Mouse (Mus musculus) monocyte, adult 2 months (primary cell): Measurements from ENCODE around the gene Nxnl1.

Source experiments
- DNase-seq, 2 experiments: peaks; one replicate each; pipeline ENCODE4 v3.0.0; 2022; ENCODE audit warnings: low spot score in 2 of 2, low read depth in 1 of 2

Gene Nxnl1

GRCm38 (mm10) chr8:71566501-71566900 is at the start of gene Nxnl1:
Gene Nxnl1, minus strand, starts transcription at chr8:71566601.
- no peak for DNase-seq

- peak in 1 of 2 experiments; percentile 45 for DNase-seq
Observed at GRCm38 (mm10) chr8:71613418-71613817, 47.0 kb upstream of the Nxnl1 start.

DNA sequence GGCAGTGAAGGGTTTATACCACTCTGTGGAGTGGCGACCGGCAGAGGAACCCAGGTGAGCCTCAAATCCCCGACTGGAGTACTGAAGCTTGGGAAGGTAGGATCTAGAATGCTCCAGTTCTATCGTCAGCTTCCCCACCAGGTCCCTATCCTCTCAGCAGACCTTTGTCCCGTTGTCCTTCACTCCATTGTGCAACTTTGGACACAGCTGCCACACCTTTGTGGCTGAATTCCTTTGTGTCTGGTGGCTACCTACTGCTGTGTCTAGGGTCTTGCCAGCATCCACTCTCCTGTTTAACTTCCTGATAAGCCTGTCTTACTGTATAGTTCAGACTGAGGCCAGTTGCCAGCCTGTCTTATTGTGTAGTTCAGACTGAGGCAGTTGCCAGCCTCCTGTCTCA is 45.7 kb upstream of the Nxnl1 start:
- no peak for DNase-seq

DNA sequence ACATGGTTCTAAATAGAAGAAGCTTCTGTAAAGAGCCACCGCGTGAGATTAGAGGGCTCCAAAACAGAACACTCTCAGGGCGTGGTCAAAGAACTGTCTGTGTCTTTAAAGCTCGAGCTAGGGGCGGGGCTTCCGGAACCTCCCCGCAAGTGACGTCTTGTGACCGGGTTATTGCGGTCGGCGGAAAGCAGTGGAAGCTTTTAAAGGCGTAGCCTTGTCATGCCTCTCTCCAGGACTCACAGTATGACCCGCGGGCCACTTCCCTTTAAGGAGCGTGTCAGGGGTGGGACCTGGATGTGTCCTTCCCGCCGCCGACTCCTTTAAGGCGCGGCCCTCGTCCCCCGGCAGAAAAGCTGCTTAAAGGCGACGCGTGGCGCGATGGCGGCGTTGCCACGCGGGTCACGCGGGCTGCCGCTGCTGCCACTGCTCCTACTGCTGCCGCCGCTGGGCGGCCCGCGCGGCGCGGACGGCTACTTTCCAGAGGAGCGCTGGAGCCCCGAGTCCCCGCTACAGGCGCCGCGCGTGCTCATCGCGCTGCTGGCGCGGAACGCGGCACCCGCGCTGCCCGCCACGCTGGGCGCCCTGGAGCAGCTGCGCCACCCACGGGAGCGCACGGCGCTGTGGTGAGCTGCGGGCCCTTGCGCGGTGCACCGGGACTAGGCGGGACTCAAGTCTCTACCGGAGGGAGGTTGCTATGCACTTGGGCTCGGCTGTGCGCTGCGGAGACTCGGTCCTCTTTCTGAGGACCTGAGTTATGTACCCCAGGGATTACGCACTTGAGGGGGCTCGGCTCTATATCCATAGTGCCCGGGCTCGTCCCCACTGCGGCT is 44.6 kb upstream of the Nxnl1 start, which contains the start of gene Colgalt1:
Colgalt1 (plus strand) TSS at position 177 of the 830 bp plus-strand sequence.
- DNase-seq, result peak; percentile 99

DNA sequence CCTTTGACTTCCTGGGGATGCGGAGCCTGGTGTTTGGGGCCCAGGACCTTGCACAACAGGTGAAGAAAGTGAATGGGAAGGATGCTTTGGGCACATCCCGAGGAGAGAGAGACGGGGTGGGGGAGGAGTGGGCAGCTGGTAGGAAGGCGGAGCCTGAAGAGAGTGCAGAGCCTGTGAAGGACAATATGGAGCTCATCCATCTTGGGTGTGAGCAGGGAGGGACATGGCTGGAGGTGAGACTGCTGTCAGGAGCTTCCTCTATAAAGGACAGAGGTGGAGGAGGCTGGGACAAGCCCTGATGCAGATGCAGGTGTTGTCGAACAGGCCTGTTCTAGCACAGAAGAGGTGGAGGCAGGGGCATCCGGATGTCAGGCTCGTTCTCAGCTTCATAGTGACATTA is 37.6 kb upstream of the Nxnl1 start:
- no peak for DNase-seq

DNA sequence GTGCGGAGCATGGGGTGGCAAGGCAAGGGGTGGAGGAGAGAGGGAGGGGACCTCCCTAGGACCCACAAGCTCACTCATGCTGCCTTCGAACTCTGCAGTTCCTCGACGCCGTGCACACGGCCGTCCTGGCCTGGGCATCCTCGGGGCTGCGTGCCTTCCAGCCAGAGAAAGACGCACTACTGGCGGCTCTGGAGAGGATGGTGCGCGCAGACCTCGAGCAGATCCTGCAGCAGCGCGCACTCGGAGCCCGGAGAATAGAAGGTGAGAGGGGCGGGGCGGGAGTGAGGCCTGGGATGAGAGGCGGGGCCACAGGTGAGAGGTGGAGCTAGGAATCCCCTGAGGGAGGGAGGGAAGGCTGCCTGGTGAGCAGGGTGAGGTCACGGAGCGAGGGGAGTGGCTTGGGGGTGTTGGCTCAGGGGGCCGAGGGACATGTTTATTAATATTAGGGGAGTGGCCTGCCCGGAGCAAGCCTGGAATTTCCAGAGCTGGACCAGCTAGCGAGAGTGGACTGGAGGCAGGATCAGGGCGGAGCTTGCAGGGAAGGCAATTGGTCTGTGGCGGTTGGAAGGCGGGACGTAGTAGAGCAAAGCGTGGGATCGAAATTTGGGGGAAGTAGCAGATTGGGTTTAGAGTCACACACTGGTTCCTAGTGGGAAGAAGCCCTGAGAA is 36.4 kb upstream of the Nxnl1 start:
- DNase-seq, result peak in 1 of 2 experiments; percentile 25

DNA sequence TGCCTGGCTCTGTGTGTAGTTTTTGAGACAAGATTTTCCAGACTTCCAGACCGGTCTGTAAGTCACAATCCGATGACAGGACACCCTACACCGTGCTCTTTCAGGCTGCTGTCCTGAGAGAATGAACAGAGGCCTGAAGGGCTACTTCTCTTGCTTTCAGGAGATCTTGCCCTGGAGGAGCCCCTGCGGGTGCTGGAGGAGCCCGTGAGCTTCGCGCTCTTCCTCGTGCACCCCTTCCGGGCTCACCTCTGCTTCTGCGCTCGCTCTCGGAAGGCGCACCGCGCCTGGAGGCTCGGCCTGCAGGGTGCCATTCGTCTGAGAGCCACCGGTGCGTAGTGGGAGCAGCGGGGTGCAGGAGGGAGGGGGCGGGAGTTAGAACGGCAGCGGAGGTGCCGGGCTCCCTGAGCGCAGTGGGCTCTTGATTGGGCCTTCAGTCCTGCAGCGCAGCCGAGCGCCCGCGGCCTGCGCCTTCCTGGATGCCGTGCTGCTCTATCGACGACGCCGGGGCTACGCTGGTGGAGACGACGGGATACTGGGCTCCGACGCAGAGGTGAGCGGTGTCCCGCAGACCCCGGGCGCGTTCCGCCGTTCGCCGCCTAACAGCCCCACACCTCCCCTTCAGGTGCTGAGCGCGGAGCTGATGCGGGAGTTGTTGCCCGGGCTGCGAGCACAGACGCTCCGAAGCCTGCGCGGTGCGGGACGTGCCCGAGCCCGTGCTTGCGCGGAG is 35.7 kb upstream of the Nxnl1 start:
- no peak for DNase-seq

DNA sequence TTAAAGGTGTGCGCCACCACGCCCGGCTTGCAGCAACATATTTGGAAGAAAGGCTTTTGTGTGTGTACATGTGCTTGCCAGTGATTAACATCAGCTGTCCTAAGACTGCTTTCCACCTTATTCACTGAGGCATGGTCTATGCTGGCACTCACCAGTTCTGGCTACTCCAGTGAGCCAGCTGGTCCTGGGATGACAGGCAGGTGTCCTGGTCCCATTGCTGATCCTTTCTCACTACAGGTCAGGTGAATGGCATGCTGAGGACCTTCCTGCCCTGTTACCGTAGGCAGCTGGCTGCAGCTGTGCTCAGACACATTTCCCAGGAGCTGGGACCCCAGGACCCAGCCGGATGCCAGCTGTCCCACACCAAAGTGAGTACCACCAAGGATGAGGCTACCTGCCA is 32.4 kb upstream of the Nxnl1 start:
- no peak for DNase-seq

DNA sequence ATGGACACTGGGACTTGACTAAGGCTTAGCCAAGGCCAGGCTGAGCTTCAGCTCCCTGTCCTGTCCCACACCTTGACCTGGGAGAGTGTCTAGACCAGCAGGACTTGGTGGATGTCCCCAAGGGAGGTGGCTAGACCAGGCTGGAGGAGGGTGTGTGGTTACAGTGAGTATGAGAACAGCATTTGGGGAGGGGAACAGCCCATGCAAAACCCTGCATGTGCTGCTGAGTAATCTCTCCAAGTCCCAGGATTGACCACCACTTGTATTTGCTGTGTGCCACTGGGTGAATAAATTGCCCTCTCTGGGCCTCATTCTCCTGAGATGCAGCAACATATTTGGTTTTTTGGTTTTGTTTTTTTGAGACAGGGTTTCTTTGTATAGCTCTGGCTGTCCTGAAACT is 32.0 kb upstream of the Nxnl1 start:
- no peak for DNase-seq

- no peak for DNase-seq
Observed at GRCm38 (mm10) chr8:71597451-71597850, 31.1 kb upstream of the Nxnl1 start, which contains the start of gene Fam129c. Gene Fam129c, plus strand, starts transcription at chr8:71597648.

DNA sequence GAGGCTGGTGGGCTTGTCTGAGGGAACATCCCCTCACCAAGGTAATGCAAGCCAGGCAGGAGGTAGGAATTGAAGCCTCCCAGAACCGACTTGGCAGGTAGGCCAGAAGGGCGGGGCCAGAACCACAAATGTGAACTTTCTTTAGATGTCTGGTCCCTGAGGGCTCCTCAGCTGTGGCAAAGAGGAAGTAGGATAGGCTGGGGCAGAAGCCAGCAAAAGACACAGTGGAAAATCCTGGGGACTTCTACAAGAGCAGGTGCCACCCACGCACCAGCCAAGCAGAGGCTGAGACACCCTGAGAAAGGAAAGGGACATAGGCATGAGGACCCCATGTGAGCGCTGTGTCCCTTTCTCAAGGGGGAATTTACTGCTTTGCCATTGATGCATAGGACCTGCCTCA is 30.4 kb upstream of the Nxnl1 start:
- peak in 1 of 2 experiments; percentile 15 for DNase-seq

DNA sequence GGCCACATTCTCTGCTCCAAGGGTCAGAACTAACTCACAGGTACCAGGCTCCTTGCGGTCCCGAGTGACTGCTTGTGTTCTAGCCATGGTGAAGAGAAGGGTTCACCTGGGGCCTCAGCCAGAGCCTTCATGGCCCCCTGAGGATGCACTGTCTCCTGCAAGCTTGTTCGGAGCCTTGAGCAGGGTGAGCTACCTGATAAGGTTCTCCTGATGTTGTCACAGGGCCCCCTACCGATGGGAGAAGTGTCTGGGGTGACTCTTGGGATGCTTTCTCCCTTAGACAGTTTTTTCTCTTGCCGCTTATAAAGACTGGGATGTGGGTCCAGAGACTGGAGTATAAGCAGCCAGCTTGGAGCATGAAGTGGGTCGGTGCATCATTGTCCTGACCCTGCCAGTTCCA is 30.0 kb upstream of the Nxnl1 start:
- DNase-seq, result no peak

GRCm38 (mm10) chr8:71595862-71596261 is 29.5 kb upstream of the Nxnl1 start:
- DNase-seq, result peak; percentile 59 to 81

DNA sequence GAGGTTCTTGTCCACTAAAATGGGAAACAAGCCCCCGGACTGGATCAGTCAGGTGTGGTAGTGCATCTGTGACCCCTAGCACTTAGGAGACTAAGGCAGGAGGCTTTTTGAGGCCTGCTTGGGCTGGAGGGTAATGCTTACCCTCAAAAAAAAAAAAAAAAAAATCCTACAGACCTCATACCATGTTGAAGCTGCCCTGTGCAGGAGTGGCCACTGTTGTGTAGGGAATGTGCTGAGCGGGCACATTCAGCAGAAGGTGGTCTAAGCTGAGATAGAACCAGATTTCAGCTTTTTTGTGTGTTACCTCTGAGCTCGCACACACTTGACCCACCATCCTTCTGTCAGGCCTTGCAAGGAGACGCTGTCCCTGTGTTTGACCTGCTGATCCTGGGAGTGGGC is 27.9 kb upstream of the Nxnl1 start:
- no peak for DNase-seq

DNA sequence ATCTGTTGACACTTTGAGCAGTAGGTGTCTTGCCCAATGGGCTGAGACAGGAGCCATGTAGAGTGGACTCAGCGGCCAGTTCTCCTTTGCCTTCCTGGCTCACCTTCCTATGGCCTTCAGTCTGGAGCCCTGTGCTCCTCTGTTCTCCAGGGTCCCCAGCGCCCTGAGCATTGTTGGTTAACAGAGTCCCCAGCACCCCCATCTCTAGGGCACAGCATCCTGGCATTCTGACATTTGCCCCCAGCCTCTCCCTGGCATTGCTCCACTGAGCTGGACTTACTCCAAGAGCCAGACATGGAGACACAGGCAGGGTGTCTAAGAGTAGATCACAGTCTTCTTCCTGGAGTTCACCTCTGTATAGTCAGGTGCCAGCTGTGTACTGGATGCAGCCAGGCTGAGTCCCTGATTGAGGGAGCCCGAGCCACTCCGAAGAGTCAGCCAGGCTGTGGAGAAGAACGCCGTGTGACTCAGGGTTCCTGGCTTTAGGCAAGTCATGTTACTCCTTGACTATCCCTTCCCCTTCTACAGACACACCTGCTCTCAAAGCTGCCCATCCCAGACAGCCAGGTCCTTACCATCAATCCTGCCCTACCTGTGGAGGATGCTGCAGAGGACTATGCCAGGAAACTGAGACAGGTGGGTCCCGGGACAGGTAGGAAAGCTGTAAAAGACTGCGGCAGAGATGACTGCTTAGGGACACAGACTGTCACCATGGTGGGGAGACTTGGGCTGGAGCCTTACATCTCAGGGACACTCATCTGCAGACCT is 27.3 kb upstream of the Nxnl1 start:
- no peak for DNase-seq

DNA sequence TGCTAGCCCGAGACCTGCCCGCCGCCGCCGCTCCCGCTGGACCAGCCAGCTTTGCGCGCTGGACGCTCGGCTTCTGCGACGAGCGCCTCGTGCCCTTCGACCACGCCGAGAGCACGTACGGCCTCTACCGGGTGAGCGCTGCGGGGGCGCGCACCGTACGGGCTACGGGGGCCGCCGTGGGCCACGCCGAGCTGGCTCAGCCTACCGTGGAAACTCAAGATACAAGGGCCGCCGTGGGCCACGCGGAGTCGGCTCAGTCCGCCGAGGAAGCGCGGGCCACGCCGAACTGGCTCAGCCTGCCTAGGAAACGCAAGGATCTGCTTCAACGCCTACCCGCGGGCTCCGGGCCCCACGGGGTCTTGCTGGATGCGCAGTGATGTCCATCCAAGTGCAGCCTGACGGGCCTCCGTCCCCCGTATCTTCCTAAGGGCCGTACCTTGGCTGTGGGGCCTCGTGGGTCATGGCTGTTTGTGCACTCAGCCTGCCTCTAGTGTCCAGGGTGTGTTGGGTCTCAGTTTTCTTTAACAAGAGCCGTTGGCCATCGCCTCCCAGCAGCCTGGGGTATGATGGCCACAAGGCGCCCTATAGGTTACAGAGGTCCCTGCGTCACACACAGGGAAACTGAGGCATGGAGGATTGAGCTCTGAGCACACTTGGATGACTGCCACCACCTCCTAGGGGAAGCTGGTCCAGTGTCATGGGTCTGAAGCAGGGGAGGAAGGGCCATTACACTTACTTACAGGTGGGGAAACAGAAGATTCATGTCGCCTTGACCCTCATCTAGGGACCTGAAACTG is 26.2 kb upstream of the Nxnl1 start:
- no peak for DNase-seq

DNA sequence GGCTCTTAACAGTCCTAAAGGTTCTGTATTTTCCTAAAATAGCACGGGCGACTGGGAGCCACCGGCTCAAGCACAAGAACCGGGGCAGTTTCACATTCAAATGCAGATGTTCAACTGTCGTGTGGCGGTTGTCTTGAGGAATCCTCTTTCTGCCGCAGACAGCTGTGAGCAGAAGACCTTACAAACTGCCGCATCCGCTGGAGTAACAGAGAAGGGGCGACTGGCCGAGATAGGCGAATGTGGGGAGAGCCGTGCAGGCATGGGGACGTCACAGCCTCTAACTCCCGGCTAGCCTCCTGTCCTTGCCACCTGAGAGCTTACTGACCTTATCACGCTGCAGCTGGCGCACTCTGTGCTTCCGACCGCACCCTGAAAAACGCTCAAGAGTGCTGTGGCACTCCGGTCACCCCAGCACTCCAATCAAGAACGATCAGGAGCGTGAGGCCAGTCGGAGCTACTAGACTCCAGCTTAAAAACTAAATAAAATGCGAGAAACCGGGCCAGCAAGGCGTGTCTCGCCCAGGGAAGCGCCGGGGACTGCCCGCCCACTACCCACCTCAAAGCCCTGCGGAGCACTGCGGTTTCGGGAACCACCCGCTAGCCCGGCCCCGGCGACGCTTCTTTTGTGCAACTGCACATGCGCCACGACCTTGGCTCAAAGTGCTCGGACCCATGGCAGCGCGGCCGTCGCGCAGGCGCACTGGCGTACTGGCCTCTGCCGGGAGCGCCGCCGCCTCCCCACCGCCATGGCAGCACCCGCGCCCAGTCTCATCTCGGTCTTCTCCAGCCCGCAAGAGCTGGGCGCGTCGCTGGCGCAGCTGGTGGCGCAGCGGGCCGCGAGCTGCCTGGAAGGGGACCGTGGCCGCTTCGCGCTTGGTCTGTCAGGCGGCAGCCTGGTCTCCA is 25.3 kb upstream of the Nxnl1 start, which contains the start of gene Pgls:
Pgls (plus strand) TSS at position 706 of the 903 bp plus-strand sequence.
- DNase-seq, result peak; percentile 60 to 87

DNA sequence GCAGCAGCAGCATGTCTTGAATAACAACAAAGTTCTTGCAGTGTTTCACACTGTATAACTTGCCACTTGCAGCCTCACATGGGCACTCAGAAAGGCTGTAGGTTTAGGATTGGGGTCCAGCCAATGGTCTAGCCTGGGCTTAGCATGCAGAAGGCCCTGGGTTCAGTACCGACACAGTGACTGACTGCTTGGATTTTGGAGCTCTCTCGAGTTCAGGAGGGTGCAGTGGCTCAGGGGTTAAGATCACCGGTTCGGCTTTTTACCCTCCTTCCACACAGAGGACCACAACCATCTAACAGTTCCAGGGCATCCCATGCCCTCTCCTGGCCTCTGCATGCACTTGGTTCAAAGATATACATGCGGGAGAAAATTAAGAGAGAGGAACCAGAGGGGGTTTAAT is 24.6 kb upstream of the Nxnl1 start:
- DNase-seq, result no peak

- DNase-seq, result no peak
Observed at GRCm38 (mm10) chr8:71588762-71589161, 22.4 kb upstream of the Nxnl1 start.
